Mouse (Mus musculus): ENCODE results near the gene Fcrla. TPM values are rescaled to one million over a fixed set of nuclear protein-coding genes. Genes with fewer than 3 reads are reported as not detected.

Fcrla gene
- polyA plus RNA-seq, 1 experiment: 6.4 TPM

- H3K27ac ChIP-seq (ENCODE audit: insufficient read depth, low read depth, low read length): no peak within 1 kb of the TSS
- no peak for DNase-seq
- TF ChIP-seq POLR2A (IDR thresholded peaks at IDR 0.05; ENCODE audit: low read depth, low read length) (no peak), CTCF (conservative IDR thresholded peaks at IDR 0.05; ENCODE audit: insufficient read depth, insufficient read length, low read depth, low read length) (no peak)
- peaks cover 3% of the 10 kb centered on the region; the same call in 1 of the 2 replicates for H3K4me1 ChIP-seq (ENCODE audit: control insufficient read depth, insufficient read depth, low read length)
- H3K4me3 ChIP-seq (ENCODE audit: insufficient read depth, low read depth, low read length): no peak within 1 kb of the TSS
- 76% methylated on average over 5 of the region's 5 CpGs for WGBS
- H3K27me3 ChIP-seq (replicated peaks; ENCODE audit: control insufficient read depth, insufficient read depth, low read length): no peaks in the 10 kb centered on the region; the same call in 1 of the 2 replicates
- no peaks in the 10 kb centered on the region for H3K36me3 ChIP-seq (ENCODE audit: control insufficient read depth, insufficient read depth, low read length)
Observed at GRCm38 (mm10) chr1:170912891-170913615, 14.3 kb downstream of the Fcrla start, which contains the start of gene Fcrlb. Fcrlb (minus strand) TSS chr1:170912941.

GRCm38 (mm10) chr1:170911907-170912660 lies 15.3 kb downstream of the Fcrla start:
- peaks cover 3% of the 10 kb centered on the region; the same call in 1 of the 2 replicates for H3K4me1 ChIP-seq (ENCODE audit: control insufficient read depth, insufficient read depth, low read length)
- H3K36me3 ChIP-seq (ENCODE audit: control insufficient read depth, insufficient read depth, low read length): no peaks in the 10 kb centered on the region
- peaks cover 2% of the 10 kb centered on the region for H3K27me3 ChIP-seq (replicated peaks; ENCODE audit: control insufficient read depth, insufficient read depth, low read length)
- WGBS: 79% methylated on average over 11 of the region's 11 CpGs
- no peak for DNase-seq
- no peak overlapping the region for H3K4me3 ChIP-seq (ENCODE audit: insufficient read depth, low read depth, low read length)
- H3K27ac ChIP-seq (ENCODE audit: insufficient read depth, low read depth, low read length): no peak overlapping the region
- TF ChIP-seq CTCF (conservative IDR thresholded peaks at IDR 0.05; ENCODE audit: insufficient read depth, insufficient read length, low read depth, low read length) (no peak), POLR2A (IDR thresholded peaks at IDR 0.05; ENCODE audit: low read depth, low read length) (no peak)

GRCm38 (mm10) chr1:170908341-170908740 lies 19.0 kb downstream of the Fcrla start:
- no peak for DNase-seq
- no peak overlapping the region for H3K27ac ChIP-seq (ENCODE audit: insufficient read depth, low read depth, low read length)
- peaks cover 3% of the 10 kb centered on the region; the same call in 1 of the 2 replicates for H3K4me1 ChIP-seq (ENCODE audit: control insufficient read depth, insufficient read depth, low read length)
- WGBS: 5% methylated on average over 21 of the region's 21 CpGs
- peak overlapping the region; percentile 32; the same call in 1 of the 2 replicates for H3K4me3 ChIP-seq (ENCODE audit: insufficient read depth, low read depth, low read length)
- TF ChIP-seq CTCF (conservative IDR thresholded peaks at IDR 0.05; ENCODE audit: insufficient read depth, insufficient read length, low read depth, low read length): no peak
- TF ChIP-seq POLR2A (IDR thresholded peaks at IDR 0.05; ENCODE audit: low read depth, low read length): no peak
- H3K36me3 ChIP-seq (ENCODE audit: control insufficient read depth, insufficient read depth, low read length): no peaks in the 10 kb centered on the region
- peaks cover 2% of the 10 kb centered on the region for H3K27me3 ChIP-seq (replicated peaks; ENCODE audit: control insufficient read depth, insufficient read depth, low read length)

- no peaks in the 10 kb centered on the region for H3K36me3 ChIP-seq (ENCODE audit: control insufficient read depth, insufficient read depth, low read length)
- peak overlapping the region; percentile 32; the same call in 1 of the 2 replicates for H3K4me3 ChIP-seq (ENCODE audit: insufficient read depth, low read depth, low read length)
- H3K4me1 ChIP-seq (ENCODE audit: control insufficient read depth, insufficient read depth, low read length): peaks cover 3% of the 10 kb centered on the region; the same call in 1 of the 2 replicates
- peaks cover 2% of the 10 kb centered on the region for H3K27me3 ChIP-seq (replicated peaks; ENCODE audit: control insufficient read depth, insufficient read depth, low read length)
- TF ChIP-seq CTCF (conservative IDR thresholded peaks at IDR 0.05; ENCODE audit: insufficient read depth, insufficient read length, low read depth, low read length): no peak
- no peak for TF ChIP-seq POLR2A (IDR thresholded peaks at IDR 0.05; ENCODE audit: low read depth, low read length)
- 2% methylated on average over 71 of the region's 71 CpGs for WGBS
- no peak overlapping the region for H3K27ac ChIP-seq (ENCODE audit: insufficient read depth, low read depth, low read length)
- DNase-seq: peak; percentile 30
Observed at GRCm38 (mm10) chr1:170907456-170908191, 19.8 kb downstream of the Fcrla start.

GRCm38 (mm10) chr1:170907111-170907455 lies 20.3 kb downstream of the Fcrla start:
- WGBS: 28% methylated on average over 11 of the region's 11 CpGs
- peaks cover 3% of the 10 kb centered on the region; the same call in 1 of the 2 replicates for H3K4me1 ChIP-seq (ENCODE audit: control insufficient read depth, insufficient read depth, low read length)
- no peak for DNase-seq
- H3K27ac ChIP-seq (ENCODE audit: insufficient read depth, low read depth, low read length): no peak overlapping the region
- no peaks in the 10 kb centered on the region for H3K36me3 ChIP-seq (ENCODE audit: control insufficient read depth, insufficient read depth, low read length)
- H3K4me3 ChIP-seq (ENCODE audit: insufficient read depth, low read depth, low read length): no peak overlapping the region
- TF ChIP-seq POLR2A (IDR thresholded peaks at IDR 0.05; ENCODE audit: low read depth, low read length) (no peak), CTCF (conservative IDR thresholded peaks at IDR 0.05; ENCODE audit: insufficient read depth, insufficient read length, low read depth, low read length) (no peak)
- H3K27me3 ChIP-seq (replicated peaks; ENCODE audit: control insufficient read depth, insufficient read depth, low read length): peaks cover 2% of the 10 kb centered on the region

GRCm38 (mm10) chr1:170903485-170903884 lies 23.9 kb downstream of the Fcrla start:
- H3K27ac ChIP-seq (ENCODE audit: insufficient read depth, low read depth, low read length): no peak overlapping the region
- 62% methylated on average over 5 of the region's 5 CpGs for WGBS
- DNase-seq: no peak
- no peaks in the 10 kb centered on the region for H3K36me3 ChIP-seq (ENCODE audit: control insufficient read depth, insufficient read depth, low read length)
- H3K27me3 ChIP-seq (replicated peaks; ENCODE audit: control insufficient read depth, insufficient read depth, low read length): peaks cover 2% of the 10 kb centered on the region
- H3K4me3 ChIP-seq (ENCODE audit: insufficient read depth, low read depth, low read length): no peak overlapping the region
- TF ChIP-seq CTCF (conservative IDR thresholded peaks at IDR 0.05; ENCODE audit: insufficient read depth, insufficient read length, low read depth, low read length): no peak
- no peak for TF ChIP-seq POLR2A (IDR thresholded peaks at IDR 0.05; ENCODE audit: low read depth, low read length)
- peaks cover 3% of the 10 kb centered on the region; the same call in 1 of the 2 replicates for H3K4me1 ChIP-seq (ENCODE audit: control insufficient read depth, insufficient read depth, low read length)
